Mouse (Mus musculus) ZHBTc4 (cell line): ENCODE data around the gene Csmd2.

Experiments used
- DNase-seq: peaks from one replicate; pipeline ENCODE4 v3.0.0-alpha.2; 2011; ENCODE audit warnings: low read depth, low spot score

Csmd2 gene

DNA sequence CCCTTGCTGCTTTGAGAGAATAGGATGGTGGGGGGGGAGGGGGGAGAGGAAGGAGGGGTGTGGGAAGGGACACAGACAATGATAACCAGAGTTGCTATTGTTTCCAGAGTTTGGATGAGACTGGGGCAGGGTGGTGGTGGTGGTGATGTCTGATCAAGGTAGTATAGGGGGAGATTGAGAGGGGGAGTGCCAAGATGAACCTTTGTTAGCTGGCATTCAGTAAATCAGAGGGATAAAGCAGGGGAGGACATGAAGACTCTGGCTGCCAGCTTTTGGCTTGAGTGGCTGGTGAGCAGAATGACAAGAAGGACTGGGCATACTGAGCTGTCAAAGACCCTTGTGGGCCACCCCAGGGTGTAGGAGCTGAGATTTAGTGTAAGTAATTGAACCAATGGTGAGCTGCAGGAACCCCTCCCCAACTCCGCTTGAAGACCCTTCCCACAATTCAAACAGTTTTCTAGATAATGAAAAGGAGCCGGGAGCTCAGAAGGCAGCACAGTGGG lies 254.2 kb downstream of the Csmd2 start:
- DNase-seq, result no peak

DNA sequence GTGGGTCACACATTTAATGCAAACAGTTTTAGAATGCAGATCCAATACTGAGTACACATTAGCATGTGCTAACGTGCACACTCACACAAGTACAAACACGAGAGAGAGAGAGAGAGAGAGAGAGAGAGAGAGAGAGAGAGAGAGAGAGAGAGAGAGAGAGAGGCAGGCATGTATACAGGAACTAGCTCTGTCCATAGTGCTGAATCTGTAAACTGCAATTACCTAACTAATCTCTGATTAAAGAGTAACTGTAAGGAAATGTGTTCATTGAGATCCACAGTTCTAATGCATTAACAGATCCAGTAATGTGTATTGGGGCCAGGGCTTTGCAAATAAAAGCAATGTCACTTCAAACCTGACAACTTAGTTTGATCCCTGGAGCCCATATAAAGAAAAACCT lies 257.5 kb downstream of the Csmd2 start:
- DNase-seq, result no peak

DNA sequence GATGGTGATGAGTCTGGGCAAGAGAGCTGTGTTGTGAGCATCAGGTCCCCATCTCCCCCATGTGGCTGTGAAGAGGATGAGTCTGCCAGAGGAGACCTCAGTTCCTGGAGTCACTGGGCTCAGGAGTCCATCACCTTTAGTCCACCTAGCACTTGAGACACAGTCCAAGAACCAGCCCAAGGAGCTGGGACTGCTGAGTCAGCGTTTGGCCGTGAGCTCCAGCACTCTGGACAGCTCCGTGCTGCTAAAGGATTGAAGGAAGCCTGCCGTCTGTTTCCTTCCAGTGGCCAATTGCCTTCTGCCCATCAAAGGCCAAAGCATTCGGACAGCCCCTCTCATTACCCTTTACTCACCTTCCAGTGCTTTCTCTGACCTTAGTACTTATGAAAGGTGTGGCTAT lies 261.0 kb downstream of the Csmd2 start:
- peak; percentile 48 for DNase-seq

DNA sequence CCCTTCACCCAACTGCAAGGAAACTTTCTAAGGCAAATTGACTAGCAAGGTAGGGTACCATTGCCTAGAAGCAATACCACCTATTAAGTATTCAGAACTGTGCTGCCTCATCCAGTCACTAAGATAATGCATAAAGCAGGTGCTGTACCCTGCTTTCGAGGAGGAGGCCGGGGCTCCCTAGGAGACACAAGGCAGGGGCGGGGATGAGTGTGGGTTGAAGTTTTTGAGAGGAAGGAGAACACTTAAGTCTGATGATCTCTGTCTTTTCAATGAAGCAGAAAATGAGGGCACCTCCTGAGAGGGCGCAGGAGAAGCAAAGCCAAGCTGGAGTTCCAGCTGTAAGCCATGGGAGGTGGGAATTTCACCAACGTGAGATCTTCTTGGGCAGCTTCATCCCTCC lies 271.6 kb downstream of the Csmd2 start:
- DNase-seq, result no peak

DNA sequence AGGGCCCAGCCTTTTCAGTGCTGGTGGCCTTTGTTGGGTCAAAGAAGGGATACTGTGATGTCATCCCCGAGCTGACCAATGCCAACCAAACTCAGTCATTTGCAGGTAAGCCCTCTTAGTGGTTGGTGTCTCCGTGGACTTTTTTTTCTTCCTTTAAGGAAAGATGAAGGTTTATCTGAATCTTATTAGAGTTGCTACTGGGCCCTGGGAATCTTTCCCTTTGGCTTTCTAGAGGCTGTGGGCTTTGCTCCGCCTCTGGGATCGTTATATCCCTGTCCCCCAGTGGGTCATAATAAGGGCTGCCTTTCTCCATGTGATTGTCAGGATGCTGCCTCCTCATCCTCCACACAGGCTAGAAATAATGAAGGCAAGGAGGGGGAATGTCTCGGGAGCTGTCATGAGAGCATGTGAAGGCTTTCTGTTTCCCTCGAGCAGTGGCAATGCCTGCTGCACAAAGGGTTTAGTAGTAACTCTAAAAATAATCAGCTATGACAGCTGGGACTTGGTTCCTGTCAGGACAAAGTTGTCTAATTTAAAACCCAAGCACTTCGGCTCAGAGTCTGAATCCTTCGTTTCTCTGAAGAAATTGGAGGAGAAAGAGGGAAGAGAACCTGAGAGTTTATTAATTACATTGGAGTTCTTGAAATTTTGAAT lies 273.4 kb downstream of the Csmd2 start, which contains the start of gene Hmgb4:
TSS of gene Hmgb4 (minus strand) at position 51 of the 654 bp plus-strand sequence.
- DNase-seq, result no peak

DNA sequence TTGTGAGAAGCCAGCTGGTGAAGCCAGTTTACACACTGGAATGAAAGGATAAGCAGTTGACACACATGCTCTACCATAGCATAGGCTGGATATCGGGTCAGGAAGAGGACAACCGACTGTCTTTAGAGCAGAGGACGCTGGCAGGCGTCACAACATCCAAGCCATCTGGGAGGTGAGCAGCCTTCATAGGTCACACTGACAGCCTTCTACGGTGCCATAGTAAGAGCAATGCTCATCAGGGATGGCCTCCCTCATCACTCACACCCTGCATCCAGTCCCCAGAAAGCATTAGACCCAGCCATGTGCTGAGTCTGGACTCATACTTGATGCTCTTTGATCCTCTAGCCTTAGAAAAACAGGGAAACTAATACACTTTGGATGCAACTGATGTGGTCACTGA lies 276.8 kb downstream of the Csmd2 start:
- no peak for DNase-seq

DNA sequence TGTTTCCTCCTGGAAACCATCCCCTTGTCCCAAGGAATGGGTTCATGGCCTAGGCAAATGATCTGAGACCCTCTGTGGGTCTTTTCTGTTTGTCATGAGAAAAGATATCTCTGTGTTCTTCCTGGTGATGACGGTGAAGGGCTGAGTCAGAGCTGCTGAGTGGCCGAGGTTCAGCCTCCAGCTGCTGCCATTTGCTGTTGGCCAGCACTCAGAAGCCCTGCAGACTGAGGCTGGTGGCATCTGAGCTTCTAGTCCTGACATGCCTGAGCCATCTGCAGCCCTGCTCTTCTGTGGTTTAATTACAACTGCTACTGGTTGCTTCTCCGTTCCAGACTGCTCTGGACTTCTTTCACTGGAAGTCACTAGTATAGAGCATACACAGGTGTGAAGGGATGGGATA lies 277.7 kb downstream of the Csmd2 start:
- DNase-seq, result no peak

DNA sequence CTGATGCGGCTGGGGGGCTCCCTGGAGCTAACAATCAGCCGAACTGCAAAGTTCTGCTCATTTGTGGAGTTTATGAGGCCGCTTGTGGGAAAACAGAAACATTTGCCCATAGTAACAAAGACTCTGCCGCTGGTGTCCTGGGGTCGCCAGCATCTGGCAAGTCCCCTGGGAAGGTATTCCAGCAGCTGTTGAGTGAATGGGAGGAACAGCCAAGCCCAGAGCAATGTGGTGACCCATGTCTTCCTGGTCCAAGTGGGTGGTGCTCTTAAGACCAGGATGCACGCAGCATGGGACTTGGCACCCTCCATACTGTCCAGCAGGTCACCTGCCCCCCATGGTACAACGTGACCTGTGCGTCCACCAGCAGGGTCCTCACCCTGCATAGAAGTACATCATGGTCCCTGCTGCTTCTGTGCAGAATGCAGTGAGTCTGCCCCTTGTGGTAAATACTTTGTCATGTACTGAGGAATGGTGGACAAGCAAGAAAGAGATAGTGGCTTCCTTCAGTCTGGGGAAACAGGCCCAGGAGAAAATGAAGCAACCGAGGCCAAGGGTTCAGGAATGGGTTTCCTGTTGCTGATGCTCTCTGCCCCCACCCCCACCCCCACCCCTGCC lies 281.7 kb downstream of the Csmd2 start:
- no peak for DNase-seq

DNA sequence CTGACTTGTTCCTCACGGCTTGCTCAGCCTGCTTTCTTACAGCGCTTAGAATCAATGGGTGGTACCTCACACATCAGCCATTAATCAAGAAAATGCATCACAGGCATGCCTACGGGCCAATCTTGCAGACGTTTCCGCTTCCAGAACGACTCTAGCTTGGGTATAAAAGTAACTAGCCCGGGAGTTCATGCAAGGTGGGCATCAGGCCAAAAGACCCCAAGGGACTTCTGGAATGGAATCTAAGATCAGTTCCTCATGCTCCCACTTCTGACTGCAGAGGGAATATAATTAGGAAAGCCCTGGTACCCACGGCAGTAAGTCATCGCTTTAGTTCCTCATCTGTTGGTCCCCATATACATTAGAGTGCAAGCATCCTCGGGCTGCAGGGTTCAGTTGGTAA lies 282.5 kb downstream of the Csmd2 start:
- DNase-seq, result no peak

DNA sequence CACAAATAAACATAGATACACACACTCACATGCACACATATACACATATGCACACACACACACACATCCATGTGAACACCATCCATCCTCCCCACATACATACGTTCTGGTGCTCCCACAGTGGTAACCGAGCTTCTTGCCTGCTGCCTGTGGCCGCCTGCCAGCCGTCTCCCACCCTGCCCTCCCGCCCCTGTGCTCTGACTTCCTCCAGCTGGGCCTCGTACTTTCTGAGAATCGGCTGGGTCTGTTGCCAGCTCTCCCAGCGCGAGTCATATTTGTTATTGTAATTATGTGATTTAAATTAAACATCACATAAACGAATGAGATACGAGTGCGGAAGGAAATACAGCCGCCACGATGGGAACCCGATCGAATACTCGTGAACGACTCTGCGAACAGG lies 283.3 kb downstream of the Csmd2 start:
- no peak for DNase-seq

DNA sequence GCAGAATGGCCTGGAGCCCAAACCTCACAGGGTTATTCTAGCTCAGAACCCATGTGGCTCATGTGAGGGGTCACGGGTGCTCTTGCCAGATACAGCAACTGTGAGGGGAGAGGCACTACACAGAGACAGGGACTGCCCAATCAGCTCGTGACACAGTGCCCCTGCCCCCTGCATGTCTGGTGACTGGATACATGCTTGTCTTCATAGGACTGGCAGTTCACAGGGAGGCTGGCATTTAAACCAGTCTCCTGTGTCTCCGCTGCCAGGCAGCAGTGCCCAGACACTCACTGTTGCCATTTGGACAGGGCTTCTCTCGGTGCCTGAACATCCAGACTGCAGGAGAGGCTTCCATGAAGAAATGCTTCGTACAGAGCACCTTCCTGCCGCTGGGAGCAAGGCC lies 284.8 kb downstream of the Csmd2 start:
- DNase-seq, result peak; percentile 15

DNA sequence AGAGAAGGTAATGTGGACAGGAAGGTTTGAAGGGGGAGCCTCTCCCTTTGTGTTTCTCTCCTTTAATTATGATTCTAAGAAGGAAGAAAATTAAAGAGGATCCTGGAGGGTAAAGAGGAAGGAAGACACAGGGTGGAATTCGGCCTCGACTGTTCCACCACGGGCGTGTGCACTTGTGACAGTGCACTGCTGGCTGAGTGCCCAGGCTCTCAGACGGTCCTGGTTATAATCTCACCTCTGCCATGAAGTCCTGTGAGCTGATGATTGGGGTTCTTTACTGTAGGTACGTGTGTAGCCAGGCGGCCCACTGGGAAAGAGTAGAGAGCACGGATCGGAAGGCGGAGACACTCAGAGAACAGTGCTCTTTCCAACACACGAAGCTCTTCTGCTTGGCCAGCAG lies 285.5 kb downstream of the Csmd2 start:
- DNase-seq, result peak; percentile 36

DNA sequence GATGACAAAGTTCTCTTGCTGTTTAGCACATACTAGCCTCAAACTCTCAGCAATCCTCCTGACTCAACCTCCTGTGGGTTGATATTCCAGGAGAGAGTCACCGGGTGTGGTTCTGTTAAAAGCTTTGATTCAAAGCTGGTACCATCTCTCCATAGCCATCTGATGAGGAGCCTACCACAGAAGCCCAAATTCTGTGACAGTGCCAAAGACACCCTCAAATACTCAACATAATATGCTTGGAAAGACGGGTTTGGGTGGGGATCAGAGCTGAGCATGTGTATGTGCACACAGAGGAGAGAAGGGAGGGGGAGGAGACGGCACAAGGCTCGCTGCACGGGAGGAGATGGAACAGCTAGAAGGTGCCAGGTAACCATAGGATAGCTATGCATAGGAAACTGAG lies 287.5 kb downstream of the Csmd2 start:
- no peak for DNase-seq

DNA sequence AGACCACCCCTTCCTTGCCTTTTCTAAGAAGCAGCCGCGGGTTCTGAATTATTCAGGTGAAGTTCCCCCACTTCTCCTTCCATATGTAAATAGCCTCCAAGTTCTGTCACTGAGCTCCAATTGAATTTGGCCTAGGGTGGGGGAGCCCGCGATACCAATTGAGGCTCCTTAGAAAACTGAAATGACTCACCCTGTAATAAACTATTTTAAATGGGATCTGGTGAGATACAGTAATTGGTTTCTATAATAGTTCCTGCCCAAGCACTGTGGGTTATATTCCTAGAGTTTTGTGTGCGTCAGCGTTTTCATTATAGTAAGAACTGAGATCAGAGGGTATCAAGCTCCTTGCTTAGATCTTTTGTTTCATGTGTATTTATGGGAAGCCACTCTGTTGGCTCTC lies 287.9 kb downstream of the Csmd2 start:
- DNase-seq, result no peak

DNA sequence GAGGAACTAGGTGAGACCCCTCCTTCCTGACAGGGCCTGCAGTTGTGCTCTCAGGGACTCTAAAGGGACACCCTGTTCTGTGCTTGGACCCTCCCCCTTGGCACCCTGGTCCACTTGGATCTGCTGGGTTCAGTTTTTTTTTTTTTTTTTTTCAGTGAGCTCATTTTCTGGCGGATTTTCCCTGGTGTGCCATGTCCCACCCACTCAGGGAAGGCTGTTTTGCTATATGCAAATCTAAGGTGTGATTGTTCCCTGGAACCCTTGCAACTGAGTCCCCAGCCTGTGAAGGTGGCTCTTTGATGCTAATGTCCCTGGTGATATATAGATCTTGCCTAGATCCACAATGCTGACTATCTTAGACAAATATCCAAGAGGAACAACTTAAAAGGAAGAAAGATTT lies 297.4 kb downstream of the Csmd2 start:
- DNase-seq, result no peak

DNA sequence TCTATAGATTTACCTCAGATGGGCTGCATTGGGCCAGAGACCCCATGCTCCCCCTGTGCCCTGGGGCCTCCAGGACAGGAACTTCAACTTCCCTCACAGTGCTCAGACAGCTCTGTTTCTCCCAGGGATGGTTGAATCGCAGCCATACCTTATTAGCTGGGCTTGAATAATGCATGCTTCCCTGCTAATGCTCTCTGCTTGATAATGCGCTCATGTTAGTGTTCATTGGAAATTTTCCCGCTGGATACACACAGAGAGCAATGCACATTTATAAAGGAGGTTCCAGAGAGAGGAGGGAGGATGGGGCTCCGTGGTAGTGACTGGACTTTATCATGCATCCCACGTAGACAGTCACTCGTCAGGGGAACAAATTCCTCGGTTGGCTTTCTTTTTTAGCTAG lies 300.4 kb downstream of the Csmd2 start:
- no peak for DNase-seq

DNA sequence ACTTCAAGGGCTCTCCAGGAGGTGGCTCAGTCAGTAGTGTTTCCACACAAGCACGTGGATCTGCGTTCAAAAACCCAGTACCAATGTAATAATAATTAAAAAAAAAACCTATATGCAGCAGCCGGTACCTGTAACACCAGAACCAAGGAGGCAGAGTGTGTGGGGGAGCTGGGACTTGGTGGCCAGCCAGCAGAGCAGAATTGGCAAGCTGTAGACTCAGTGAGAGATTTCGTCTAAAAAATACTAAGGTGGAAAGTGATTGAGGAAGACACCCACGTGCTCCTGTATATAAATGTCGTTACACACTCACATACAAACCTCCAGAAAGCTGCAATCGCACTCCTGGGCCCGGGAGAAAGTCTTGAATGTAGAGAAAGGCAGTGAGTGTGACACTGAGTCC lies 316.4 kb downstream of the Csmd2 start:
- no peak for DNase-seq

DNA sequence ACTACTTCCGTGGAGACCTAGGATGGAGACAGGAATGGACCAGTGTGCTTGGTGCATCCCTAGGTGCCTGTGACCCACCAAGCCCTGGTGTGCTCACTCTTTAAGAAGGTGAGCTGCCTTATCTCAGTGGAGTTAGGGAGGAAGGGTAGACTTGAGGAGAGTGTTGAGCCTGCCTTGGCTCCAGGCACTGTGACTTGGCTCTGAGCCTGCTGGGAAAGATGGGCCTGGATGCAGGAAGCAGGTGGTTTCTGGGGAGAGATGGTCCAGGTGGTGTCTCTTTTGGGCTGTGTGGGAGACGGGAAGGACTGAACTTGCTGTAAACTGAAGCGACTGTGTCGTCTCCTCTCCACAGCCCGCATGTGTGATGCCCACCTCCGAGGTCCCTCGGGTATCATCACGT lies 318.4 kb downstream of the Csmd2 start:
- DNase-seq, result no peak

DNA sequence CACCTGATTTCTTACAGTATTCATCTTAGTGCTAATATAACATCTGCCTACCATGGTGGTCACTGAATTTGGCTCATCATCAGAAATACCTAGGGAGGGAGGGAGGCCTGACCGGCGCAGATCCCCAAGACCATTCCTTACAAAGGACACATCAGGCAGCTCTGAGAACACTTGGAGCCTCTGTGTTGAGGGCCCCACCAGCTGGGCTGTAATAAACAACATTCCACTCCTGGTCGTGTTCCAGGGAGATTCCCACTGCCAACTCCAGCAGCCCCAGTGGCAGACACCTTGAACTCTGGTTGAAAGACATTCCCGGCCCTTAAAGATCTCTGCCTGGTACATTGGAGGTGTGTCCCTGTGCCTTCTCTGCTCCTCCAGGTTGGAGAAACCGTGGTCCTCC lies 327.7 kb downstream of the Csmd2 start:
- DNase-seq, result no peak

DNA sequence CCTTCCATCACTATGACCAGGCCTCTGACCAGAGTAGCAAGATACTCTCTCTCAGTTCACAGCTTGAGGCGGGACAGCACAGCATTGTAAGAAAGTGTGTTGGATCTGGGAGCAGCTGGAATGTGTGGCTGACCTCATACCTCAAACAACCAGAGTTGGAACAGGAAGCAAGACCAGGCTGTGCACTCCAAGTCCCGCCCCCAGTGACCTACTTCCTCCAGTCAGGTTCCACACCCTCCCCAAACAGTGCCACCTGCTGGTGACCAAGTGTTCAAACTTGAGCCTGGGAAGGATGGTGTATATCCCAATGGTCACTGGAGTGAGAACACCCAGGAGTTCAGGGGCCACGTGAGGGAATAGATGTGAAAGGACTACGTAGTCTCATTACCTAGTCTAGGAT lies 330.3 kb downstream of the Csmd2 start:
- DNase-seq, result peak; percentile 65

DNA sequence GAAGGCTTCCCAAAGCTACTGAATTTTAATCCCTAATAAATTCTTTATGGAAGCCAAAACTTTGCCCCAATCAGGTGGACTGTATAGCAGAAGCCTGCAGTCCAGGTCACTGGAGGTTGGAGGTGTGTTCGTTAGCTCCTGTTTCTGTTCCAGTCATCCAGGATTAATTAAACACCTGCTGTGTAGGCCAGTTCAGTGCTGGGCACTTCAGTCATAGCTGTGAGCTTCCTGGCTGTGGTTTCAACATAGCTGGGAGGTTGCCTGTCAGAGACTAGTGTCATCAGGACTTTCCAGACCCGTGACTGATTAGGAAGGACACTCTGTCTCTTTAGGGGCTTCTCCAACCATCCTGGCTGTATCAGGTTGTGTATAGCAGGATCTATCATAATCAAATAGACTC lies 337.9 kb downstream of the Csmd2 start:
- DNase-seq, result no peak

DNA sequence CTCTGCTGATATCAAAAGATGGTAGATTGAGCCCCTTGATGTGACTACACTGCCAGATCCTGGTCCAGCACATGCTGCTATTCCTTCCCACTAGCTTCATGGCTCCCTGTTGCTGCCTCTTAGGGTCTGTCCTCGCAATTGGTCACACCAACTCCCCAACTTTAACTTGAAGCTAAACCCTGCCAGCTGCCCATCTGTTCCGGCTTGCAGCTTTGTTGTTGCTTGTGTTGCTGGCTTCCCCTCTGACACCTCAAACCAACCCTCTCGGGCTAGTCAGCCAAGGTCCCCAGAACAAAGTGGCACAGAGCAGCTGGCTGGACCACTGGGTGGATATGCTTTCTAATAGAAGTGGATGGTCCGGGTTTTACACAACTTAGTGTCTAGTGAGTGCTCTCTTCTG lies 339.1 kb downstream of the Csmd2 start:
- DNase-seq, result no peak

DNA sequence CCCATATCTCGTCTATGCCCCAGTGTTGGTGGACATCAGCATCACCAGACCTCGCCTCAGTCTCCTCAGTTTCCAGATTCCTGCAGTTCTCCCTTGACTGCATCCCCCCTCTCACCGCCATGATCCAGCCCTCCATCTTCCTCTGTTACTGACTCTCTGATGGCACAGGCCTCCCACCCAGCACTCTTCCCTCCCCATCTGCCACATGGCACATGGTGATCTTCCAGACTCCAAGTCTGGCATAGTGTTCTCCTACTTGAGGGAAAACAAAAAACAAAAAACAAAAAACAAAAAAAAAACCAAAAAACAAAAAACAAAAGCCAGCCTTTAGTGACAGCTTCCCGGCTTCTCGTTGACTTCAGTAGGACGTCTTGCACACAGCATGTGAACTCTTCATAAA lies 339.8 kb downstream of the Csmd2 start:
- DNase-seq, result no peak

DNA sequence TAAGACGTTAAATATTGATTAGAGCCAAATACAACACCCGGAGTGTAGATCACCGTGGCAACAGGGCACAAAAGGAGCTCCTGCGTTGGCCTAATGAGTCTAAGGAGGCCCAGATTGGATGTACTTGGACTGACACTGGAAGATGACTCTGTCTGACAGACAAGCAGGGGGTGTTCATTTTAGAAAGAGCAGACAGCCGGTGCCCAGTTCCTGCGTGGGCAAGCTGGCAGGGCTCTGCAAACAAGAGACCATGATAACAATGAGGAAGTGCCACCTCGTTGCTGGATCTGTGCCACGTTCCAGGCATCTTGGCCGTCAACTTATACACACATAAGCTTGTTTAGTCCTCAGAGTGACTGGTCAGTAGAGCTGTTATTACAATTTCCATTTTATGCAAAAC lies 342.9 kb downstream of the Csmd2 start:
- no peak for DNase-seq
